Mouse (Mus musculus): Measurements from ENCODE around the gene Agbl1. TPM values are rescaled to one million over a fixed set of nuclear protein-coding genes. Genes with fewer than 3 reads are reported as not detected.

The Agbl1 gene
- total RNA-seq, 2 experiments from 2014 or later, result 0.26 to 0.66 TPM

GRCm38 (mm10) chr7:76791247-76791646 lies 561.6 kb downstream of the Agbl1 start:
- intact Hi-C loops (cut with DNase I), result no loop called here

GRCm38 (mm10) chr7:76810003-76810402 lies 580.3 kb downstream of the Agbl1 start:
- intact Hi-C loops (cut with DNase I), result no loop called here
- no peak for DNase-seq (ENCODE audit: extremely low spot score in 1 of 2, low spot score in 2 of 2)

More at GRCm38 (mm10) chr7:76791247-76791646, 561.6 kb downstream of the Agbl1 start:
- DNase-seq (ENCODE audit: extremely low spot score in 1 of 2, low spot score in 2 of 2), result peak in 1 of 2 experiments; percentile 17

- no peak for DNase-seq (ENCODE audit: extremely low spot score in 1 of 2, low spot score in 2 of 2)
- intact Hi-C loops (cut with DNase I), result no loop called here
These were observed 590.9 kb downstream of the Agbl1 start for GRCm38 (mm10) chr7:76820571-76820970.

GRCm38 (mm10) chr7:76842146-76842545 lies 612.5 kb downstream of the Agbl1 start:
- intact Hi-C loops (cut with DNase I), result no loop called here
- peak in 1 of 2 experiments; percentile 4 for DNase-seq (ENCODE audit: extremely low spot score in 1 of 2, low spot score in 2 of 2)

GRCm38 (mm10) chr7:76889416-76890209 lies 659.9 kb downstream of the Agbl1 start:
- DNase-seq (ENCODE audit: extremely low spot score in 1 of 2, low spot score in 2 of 2), result peak in 1 of 2 experiments; percentile 13
- intact Hi-C loops (cut with DNase I), result no loop called here

- DNase-seq (ENCODE audit: extremely low spot score in 1 of 2, low spot score in 2 of 2), result no peak
- intact Hi-C loops (cut with DNase I), result no loop called here
These were observed 674.4 kb downstream of the Agbl1 start for GRCm38 (mm10) chr7:76904096-76904495.

GRCm38 (mm10) chr7:76911672-76912071 lies 682.0 kb downstream of the Agbl1 start:
- DNase-seq (ENCODE audit: extremely low spot score in 1 of 2, low spot score in 2 of 2), result no peak
- intact Hi-C loops (cut with DNase I), result no loop called here

- intact Hi-C loops (cut with DNase I), result no loop called here
- no peak for DNase-seq (ENCODE audit: extremely low spot score in 1 of 2, low spot score in 2 of 2)
These were observed 689.2 kb downstream of the Agbl1 start for GRCm38 (mm10) chr7:76918871-76919270.

GRCm38 (mm10) chr7:76921671-76922070 lies 692.0 kb downstream of the Agbl1 start:
- no peak for DNase-seq (ENCODE audit: extremely low spot score in 1 of 2, low spot score in 2 of 2)
- intact Hi-C loops (cut with DNase I), result no loop called here

- no peak for DNase-seq (ENCODE audit: extremely low spot score in 1 of 2, low spot score in 2 of 2)
- intact Hi-C loops (cut with DNase I), result no loop called here
These were observed 705.5 kb downstream of the Agbl1 start for GRCm38 (mm10) chr7:76935219-76935618.

GRCm38 (mm10) chr7:76941531-76941930 lies 711.8 kb downstream of the Agbl1 start:
- DNase-seq (ENCODE audit: extremely low spot score in 1 of 2, low spot score in 2 of 2), result peak in 1 of 2 experiments; percentile 29
- intact Hi-C loops (cut with DNase I), result no loop called here

GRCm38 (mm10) chr7:76971334-76971733 lies 741.6 kb downstream of the Agbl1 start:
- DNase-seq (ENCODE audit: extremely low spot score in 1 of 2, low spot score in 2 of 2), result no peak
- intact Hi-C loops (cut with DNase I), result no loop called here

GRCm38 (mm10) chr7:77009571-77009970 lies 779.9 kb downstream of the Agbl1 start:
- intact Hi-C loops (cut with DNase I), result no loop called here
- DNase-seq (ENCODE audit: extremely low spot score in 1 of 2, low spot score in 2 of 2), result no peak

GRCm38 (mm10) chr7:77029019-77029418 lies 799.3 kb downstream of the Agbl1 start:
- DNase-seq (ENCODE audit: extremely low spot score in 1 of 2, low spot score in 2 of 2), result no peak
- intact Hi-C loops (cut with DNase I), result no loop called here

- DNase-seq (ENCODE audit: extremely low spot score in 1 of 2, low spot score in 2 of 2), result no peak
- intact Hi-C loops (cut with DNase I), result no loop called here
These were observed 846.3 kb downstream of the Agbl1 start for GRCm38 (mm10) chr7:77076033-77076432.

- intact Hi-C loops (cut with DNase I), result no loop called here
These were observed 857.6 kb downstream of the Agbl1 start for GRCm38 (mm10) chr7:77087266-77087665.

GRCm38 (mm10) chr7:77095153-77095552 lies 865.5 kb downstream of the Agbl1 start:
- no peak for DNase-seq (ENCODE audit: extremely low spot score in 1 of 2, low spot score in 2 of 2)
- intact Hi-C loops (cut with DNase I), result no loop called here

More at GRCm38 (mm10) chr7:77087266-77087665, 857.6 kb downstream of the Agbl1 start:
- no peak for DNase-seq (ENCODE audit: extremely low spot score in 1 of 2, low spot score in 2 of 2)

GRCm38 (mm10) chr7:77114021-77114420 lies 884.3 kb downstream of the Agbl1 start:
- no peak for DNase-seq (ENCODE audit: extremely low spot score in 1 of 2, low spot score in 2 of 2)
- intact Hi-C loops (cut with DNase I), result no loop called here

GRCm38 (mm10) chr7:77129045-77129444 lies 899.4 kb downstream of the Agbl1 start:
- intact Hi-C loops (cut with DNase I), result no loop called here
- no peak for DNase-seq (ENCODE audit: extremely low spot score in 1 of 2, low spot score in 2 of 2)

GRCm38 (mm10) chr7:77131950-77132349 lies 902.3 kb downstream of the Agbl1 start:
- peak in 1 of 2 experiments; percentile 20 for DNase-seq (ENCODE audit: extremely low spot score in 1 of 2, low spot score in 2 of 2)
- intact Hi-C loops (cut with DNase I), result no loop called here

All from left cerebral cortex, postnatal 10 days (tissue).